Mouse (Mus musculus) left cerebral cortex, adult 9 months (tissue): Measurements from ENCODE around the gene Dmpk.
"Not testable (repeated sequence)": the region's sequence is repeated elsewhere in the genome, so short reads cannot be mapped to it uniquely, and the experiment has no call there.

Source experiments
- DNase-seq, 2 experiments: peaks; one replicate each; pipeline ENCODE4 v3.0.0; 2022; ENCODE audit warnings: low spot score in 2 of 2

Gene Dmpk

DNA sequence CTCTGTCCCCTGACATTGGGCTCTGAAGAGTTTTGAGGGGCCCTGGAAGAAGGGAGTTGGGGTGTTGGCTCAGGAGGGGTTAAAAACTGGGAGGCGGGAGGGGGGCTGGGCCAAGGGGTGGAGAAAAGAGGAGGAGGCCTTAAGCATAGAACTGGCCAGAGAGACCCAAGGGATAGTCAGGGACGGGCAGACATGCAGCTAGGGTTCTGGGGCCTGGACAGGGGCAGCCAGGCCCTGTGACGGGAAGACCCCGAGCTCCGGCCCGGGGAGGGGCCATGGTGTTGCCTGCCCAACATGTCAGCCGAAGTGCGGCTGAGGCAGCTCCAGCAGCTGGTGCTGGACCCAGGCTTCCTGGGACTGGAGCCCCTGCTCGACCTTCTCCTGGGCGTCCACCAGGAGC is at the start of gene Dmpk:
Gene Dmpk (plus strand): TSS at position 149 of the 400 bp plus-strand sequence.
- no peak for DNase-seq

DNA sequence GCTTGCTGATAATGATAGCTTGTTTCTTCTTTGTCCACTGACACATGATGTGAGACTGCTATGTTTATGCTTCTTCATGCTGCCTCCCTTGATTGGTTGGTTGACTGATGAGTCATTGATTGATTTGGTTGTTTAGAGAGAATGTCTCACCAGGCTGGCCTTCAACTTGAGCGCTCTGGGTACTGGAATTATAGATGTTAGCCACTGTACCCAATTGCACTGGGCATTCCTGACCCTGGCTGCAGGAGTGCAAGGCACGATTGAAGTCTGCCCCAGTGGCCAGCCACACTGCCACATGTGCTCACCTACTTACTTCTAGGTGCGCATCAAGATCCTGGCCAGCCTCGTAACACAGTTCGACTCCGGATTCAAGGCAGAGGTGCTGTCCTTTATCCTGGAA is 39.0 kb upstream of the Dmpk start:
- DNase-seq, result no peak

DNA sequence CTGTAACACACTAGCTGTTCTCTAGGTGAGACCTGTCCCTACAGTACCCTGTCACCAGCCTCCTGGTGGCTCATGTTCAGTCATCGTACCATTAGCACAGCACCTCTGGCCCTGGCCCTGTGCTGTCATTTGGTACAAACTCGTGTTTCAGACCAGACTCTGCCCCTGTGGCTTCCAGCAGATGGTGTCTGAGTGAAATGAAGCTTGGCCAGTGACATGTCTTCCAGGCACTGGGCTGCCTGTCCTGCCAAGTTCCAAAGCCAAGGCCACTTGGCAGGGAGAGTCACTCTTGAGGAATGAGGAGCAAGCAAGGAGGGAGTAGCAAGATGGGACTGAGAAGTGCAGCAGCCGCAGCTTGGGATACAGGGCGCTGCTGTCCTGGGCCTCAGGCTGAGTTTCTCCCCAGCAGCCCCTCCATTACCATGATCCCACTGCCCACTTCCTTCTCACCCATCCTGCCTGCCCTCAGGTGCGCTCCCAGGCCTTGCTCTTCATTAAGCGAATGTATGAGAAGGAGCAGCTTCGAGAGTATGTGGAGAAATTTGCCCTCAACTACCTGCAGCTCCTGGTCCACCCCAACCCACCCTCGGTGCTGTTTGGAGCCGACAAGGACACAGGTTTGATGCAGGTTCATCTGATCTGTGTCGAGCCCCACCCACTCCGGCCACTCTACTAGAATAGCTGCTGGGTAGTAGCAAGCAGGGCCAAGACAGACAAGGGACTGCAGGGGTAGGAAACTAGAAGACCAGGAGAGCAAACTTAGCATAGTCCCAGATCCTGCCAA is 37.2 kb upstream of the Dmpk start:
- DNase-seq, result no peak

DNA sequence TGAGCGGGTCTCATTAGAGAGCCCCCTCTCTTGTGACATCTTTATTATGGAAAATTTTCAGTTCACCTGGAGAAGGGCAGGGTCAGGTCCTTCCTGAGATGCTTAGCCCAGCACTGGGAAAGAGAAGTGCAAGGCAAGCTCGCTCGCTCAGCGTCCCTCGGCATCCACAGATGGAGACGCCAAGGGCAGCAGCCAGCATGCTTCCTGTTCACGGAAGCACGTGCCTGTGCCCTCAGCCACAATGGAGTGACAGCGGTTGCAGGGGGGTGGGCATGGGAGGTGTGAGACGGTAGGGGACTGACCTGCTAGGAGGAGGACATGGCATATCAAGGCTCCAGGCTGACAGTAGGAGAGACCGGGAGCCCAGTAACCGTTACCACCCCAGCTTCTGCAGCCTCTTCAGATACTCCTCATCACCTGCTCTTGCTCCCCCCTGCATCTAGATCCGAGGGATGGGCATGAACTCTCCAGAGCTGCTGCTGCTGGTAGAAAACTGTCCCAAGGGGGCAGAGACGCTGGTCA is 35.6 kb upstream of the Dmpk start:
- DNase-seq, result no peak

GRCm38 (mm10) chr7:19049252-19049651 is 34.4 kb upstream of the Dmpk start:
- DNase-seq, result no peak

GRCm38 (mm10) chr7:19050172-19050571 is 33.5 kb upstream of the Dmpk start:
- peak in 1 of 2 experiments; percentile 40 for DNase-seq

GRCm38 (mm10) chr7:19051161-19051560 is 32.5 kb upstream of the Dmpk start:
- DNase-seq, result no peak

DNA sequence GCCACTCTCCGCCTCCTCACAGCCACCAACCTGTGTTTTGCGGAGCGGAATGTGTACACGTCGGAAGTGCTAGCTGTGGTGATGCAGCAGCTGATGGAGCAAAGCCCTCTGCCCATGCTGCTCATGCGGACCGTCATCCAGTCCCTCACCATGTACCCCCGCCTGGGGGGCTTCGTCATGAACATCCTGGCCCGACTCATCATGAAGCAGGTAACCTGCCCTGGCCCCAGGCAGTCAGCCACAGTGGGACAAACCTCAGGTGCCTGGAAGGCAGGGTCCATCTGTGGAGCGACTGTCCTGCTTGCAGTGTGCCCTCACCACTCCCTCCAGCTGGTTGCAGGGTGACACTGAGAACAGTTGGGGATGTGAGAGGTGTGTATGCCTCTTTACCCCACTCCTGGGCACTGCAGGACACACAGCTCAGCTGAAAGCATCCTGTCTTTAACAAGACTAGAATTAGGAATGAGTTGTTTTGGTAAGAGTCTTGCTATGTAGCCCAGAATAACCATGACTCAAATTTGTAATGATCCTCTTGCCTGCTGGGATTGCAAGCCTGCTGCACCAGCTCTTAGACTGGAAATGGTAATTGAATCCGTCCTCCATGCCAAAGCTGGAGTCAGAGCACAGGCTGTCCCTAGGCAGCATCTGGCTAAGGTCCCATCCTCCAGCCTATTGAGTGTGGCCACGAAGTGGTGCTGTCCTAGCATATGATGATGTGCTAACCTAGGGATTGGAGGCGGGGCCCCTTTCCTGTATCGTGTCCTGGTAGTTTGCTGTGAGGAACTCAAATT is 31.1 kb upstream of the Dmpk start:
- peak in 1 of 2 experiments; percentile 75 for DNase-seq

DNA sequence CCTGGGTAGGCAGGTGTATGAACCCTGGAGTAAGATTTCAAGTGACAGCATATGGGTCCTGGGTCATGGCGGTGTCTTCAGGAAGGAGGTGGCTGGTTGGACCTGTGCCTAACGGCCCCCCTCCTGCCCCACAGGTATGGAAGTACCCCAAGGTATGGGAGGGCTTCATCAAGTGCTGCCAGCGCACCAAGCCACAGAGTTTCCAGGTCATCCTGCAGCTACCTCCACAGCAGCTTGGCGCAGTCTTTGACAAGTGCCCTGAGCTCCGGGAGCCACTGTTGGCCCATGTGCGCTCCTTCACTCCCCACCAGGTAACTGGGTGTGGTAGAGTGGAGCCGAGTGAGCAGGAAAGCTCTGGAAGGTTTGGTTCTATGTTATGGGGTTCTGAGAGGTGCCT is 30.5 kb upstream of the Dmpk start:
- DNase-seq, result no peak

- DNase-seq, result no peak
These were observed 29.4 kb upstream of the Dmpk start, which contains the start of gene Rsph6a for GRCm38 (mm10) chr7:19054047-19054776. Gene Rsph6a, plus strand, starts transcription at chr7:19054690.

- no peak for DNase-seq
These were observed 28.9 kb upstream of the Dmpk start for GRCm38 (mm10) chr7:19054777-19055076.

DNA sequence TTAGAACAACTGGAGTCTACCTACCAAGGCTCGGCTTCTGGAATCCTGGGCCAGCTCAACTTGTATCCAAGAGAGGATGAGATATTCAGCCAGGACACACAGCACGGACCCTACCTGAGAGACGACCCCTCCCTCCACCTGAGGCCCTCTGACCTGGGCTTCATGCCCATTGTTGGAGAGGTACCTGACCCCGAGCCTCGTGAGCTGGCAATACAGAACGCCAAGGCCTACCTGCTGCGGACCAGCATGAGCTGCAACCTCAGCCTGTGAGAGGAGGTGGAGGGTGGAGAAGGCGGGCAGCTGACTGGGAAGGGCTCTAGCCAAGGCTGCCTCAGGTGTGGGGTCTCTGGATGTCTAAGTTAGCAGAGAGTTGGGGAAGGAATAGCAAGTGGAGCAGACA is 28.5 kb upstream of the Dmpk start:
- DNase-seq, result no peak

GRCm38 (mm10) chr7:19057405-19057804 is 26.2 kb upstream of the Dmpk start:
- DNase-seq, result no peak

DNA sequence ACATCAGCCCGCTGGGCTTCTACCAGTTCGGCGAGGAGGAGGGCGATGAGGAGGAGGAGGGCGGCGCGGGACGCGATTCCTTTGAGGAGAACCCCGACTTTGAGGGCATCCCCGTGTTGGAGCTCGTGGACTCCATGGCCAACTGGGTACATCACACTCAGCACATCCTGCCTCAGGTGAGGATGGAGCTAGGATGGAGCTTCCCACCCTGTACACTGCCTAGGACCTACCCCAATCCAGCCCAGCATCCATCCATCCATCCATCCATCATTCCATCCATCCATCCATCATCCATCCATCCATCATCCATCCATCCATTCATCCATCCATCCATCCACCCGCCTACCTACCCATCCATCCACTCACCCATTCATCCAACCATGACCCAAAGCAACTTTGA is 17.8 kb upstream of the Dmpk start:
- DNase-seq, result no peak

DNA sequence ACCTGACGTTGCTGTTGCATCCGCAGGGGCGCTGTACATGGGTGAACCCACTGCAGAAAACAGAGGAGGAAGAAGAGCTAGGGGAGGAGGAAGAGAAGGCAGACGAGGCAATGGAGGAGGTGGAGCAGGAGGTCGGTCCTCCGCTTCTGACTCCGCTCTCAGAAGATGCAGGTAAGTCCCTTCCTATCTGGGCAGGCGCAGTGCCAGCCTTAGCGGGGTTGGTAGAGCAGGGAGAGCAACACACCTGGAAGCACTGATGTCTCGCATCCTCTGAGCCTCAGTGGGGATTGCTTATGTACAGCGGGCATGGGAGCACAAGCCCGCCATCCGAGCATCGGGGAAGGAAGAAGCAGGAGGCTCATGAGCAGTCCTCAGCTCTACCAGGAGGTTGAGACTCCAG is 16.6 kb upstream of the Dmpk start:
- DNase-seq, result no peak

DNA sequence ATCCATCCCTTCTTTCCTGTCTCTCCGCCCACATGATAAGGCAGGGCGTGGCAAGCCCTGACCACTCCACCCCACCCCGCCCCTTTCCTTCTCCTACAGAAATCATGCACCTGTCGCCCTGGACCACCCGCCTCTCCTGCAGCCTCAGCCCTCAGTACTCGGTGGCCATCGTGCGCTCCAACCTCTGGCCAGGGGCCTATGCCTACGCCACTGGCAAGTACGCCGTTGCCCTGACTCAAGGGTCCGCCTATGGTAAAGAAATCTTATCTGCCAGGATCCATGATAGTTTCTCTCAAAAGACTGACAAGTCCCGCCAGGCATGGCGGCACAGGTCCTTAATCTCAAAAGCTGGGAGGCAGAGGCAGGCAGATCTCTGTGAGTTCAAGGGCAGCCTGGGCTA is 15.7 kb upstream of the Dmpk start:
- no peak for DNase-seq

DNA sequence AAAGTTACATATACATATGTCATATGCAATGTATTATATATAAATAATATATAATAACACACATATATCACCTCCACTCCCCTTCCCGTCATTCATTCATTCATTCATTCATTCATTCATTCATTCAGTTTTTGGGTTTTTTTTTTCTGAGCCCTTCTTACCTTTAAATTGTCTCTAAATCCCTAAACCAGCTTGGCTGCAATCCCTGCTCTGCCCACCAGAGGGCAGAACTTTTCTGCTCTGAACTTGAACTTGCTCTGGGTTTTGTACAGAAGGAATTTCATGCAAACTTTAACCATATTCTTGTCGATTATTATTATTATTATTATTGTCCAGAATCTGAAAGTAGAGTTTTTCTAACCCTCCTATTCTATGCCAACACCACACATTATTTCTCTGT is 14.9 kb upstream of the Dmpk start:
- peak in 1 of 2 experiments; percentile 83 for DNase-seq

GRCm38 (mm10) chr7:19069500-19069899 is 14.1 kb upstream of the Dmpk start:
- no peak for DNase-seq

DNA sequence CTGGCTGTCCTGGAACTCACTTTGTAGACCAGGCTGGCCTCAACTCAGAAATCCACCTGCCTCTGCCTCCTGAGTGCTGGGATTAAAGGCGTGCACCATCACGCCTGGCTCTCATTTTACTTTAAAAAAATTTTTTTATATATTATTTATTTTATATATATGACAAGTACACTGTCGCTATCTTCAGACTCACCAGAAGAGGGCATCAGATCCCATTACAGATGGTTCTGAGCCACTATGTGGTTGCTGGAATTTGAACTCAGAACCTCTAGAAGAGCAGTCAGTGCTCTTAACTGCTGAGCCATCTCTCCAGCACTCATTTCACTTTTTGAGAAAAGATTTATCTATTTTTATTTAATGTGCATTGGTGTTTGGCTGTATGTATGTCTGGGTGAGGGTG is 12.6 kb upstream of the Dmpk start:
- DNase-seq, result not testable (repeated sequence)

DNA sequence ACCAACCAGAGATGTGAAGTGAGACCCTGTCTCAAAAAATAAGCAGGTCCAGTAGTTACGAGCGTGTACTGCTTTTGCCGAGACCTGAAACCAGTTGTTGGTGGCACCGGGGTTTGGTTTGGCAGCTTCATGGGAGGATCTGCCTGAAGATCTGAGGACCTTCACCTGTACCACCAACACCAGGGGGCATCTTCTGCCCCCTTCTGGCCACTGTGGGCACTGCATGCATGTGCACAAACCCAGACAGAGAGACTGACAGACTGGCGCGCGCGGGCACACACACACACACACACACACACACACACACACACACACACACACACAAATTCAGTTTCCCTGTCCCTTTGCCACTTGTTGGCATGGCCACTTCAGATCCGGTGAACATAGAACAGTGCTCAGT is 10.1 kb upstream of the Dmpk start:
- no peak for DNase-seq

DNA sequence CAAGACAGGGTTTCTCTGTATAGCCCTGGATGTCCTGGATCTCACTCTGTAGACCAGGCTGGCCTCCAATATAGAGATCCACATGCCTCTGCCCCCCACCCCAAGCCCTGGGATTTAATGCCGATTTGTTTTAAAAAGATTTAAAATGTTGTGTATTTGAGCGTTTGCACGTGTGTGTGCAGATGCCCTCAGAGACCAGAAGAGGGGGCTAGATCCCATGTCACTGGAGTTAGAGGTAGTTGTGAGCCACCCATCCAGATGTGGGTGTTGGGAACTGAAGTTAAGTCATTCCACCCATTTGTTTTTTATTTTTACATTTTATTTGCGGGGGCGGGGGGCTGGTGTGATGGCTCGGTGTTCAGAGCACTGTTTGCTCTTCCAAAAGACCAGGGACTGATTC is 9.2 kb upstream of the Dmpk start:
- no peak for DNase-seq

GRCm38 (mm10) chr7:19075231-19075630 is 8.4 kb upstream of the Dmpk start:
- DNase-seq, result no peak
